Mouse (Mus musculus): Measurements from ENCODE around the gene Rpl7a.

The Rpl7a gene

GRCm38 (mm10) chr2:26956811-26957487 is 46.4 kb downstream of the Rpl7a start:
- no peak for DNase-seq

DNA sequence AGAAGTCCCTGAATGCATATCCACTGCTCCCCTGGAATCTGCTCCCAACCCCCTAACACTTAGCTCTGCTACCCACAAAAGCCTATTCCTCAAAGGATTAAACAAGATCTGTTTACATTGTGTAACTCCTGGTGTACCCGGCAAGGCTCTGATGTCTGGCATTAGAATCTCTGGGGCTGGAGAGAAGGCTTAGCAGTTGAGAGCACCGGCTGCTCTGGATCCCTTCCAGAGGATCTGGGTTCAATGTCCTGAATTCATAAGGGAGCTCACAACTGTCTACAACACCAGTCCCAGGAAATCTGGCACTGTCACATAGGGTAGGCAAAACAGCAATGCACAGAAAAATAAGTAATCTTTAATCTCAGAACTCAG is 46.9 kb downstream of the Rpl7a start:
- no peak for DNase-seq

DNA sequence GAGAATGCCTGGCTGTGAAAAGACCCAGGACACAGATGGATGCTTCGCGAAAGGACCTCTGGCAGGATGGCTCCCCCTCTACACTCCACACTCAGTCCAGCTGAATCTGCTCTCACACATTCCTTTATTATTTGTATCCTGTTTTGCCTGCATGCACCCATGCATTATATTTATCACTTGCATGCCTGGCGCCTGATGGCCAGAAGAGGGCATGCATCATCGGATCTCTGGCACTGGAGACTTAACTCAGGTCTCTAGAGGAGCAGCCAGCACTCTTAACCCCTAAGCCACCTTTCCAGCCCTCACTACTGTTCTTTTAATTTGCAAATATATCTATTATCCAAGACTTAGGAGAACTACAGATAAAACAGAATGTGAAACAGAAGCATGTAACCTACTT is 50.2 kb downstream of the Rpl7a start:
- peak; percentile 44 for DNase-seq
